Mouse (Mus musculus) splenic B cell, adult 2 months (primary cell): ENCODE results near the gene Pvr.
"Not testable (repeated sequence)": the region's sequence is repeated elsewhere in the genome, so short reads cannot be mapped to it uniquely, and the experiment has no call there.

Experiments used
- DNase-seq: peaks from one replicate; pipeline ENCODE4 v3.0.0-alpha.2; 2011; ENCODE audit warnings: low read depth, low spot score
- H3K27me3 ChIP-seq: 2 replicates; pipeline ENCODE4 v1.6.1; 2012; ENCODE audit warnings: mild to moderate bottlenecking, low read length, moderate library complexity, mixed read lengths; ENCODE audit not compliant: control insufficient read depth, poor library complexity, insufficient read depth, severe bottlenecking
- H3K36me3 ChIP-seq: 2 replicates; pipeline ENCODE4 v1.6.1; 2012; ENCODE audit warnings: mild to moderate bottlenecking, low read length, moderate library complexity, mixed read lengths; ENCODE audit not compliant: control insufficient read depth, poor library complexity, insufficient read depth, severe bottlenecking

Pvr gene

DNA sequence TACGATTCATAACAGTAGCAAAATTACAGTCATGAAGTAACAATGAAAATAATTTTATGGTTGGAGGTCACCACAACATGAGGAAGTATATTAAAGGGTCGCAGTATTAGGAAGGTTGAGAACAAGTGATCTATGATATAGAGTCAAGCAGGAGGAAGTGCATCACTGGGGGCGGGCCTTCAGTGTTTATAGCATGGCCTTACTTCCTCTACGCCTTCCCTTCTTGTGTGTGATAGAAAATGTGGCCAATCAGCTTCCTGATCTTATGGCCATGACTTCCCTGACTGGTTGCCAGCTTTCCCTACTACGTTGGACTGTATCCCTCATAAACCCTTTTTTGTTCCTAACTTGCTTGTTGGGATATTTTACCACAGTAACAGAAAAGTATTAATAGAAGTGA lies 24.2 kb upstream of the Pvr start:
- no peak for DNase-seq
- Histone ChIP-seq H3K36me3 (no peaks in the 10 kb centered on the region), H3K27me3 (no peaks in the 10 kb centered on the region)

- Histone ChIP-seq H3K36me3 (no peaks in the 10 kb centered on the region), H3K27me3 (no peaks in the 10 kb centered on the region)
- no peak for DNase-seq
Observed at GRCm38 (mm10) chr7:19944709-19945108, 23.7 kb upstream of the Pvr start.

GRCm38 (mm10) chr7:19940256-19940655 lies 19.3 kb upstream of the Pvr start:
- H3K36me3 ChIP-seq = no peaks in the 10 kb centered on the region
- peak; percentile 20 for DNase-seq
- no peaks in the 10 kb centered on the region for H3K27me3 ChIP-seq

DNA sequence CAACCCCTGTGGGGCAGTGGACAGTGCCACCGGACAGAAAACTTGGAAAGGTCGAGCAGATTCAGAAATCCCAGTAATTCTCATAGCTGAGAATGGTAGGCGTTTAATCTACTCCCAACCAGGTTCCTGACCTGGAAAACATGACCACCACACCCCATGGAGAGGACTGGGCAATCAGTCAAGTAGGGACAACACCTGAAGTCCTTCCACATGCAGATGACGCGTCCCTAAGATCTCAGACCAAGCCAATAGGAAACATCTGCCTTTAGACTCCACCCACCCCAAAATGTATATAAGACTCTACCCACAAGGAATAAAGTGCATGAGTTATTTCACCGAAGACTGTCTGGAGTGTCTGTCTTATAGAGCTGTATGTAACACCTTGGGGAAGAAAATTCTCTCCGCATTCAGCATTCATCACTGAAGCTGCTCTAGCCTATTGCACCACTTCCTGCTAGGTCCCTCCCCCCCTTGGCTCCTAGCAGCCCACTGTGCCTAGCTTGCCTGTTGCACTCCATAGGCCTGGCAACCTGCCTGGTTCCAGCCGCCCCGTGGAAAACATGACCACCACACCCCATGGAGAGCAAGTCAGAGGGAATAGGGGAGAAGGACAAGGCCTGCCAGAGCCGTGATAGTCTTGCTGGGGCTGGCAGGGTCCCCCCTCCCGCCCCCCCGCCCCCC lies 18.7 kb upstream of the Pvr start:
- Histone ChIP-seq H3K36me3 (no peaks in the 10 kb centered on the region), H3K27me3 (no peaks in the 10 kb centered on the region)
- peak; percentile 12 for DNase-seq

DNA sequence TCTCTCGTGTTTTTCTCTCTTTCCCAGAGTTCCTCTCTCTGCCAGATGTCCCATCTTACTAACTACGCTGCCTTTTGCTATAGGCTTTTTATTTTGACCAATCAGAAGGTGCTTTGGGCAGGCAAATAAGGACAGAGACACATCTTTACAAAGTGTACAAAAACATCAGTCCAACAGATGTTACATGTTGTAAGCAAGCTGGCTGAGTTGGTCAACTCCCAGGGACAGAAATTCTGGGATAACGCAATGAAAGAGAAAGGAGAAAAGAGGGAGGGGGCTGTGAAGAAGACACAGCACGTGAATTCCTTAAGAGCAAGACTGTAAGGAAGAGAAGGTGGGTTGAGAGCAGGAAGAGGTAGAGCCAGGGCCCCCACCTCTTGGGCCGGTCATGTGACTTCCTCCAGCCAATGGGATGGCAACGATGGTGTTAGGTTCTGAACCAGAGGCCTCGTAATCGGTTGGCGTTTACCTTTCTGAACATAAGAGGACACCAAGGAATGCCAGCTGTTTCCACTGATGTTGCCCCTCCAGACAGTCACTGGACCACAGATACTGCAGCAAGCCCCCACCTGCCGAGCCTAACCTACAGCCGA lies 16.4 kb upstream of the Pvr start:
- Histone ChIP-seq H3K36me3 (no peaks in the 10 kb centered on the region), H3K27me3 (no peaks in the 10 kb centered on the region)
- DNase-seq = no peak

- H3K27me3 ChIP-seq = no peaks in the 10 kb centered on the region
- no peaks in the 10 kb centered on the region for H3K36me3 ChIP-seq
- no peak for DNase-seq
Observed at GRCm38 (mm10) chr7:19935961-19936360, 15.0 kb upstream of the Pvr start.

GRCm38 (mm10) chr7:19935171-19935751 lies 14.3 kb upstream of the Pvr start:
- Histone ChIP-seq H3K36me3 (no peaks in the 10 kb centered on the region), H3K27me3 (no peaks in the 10 kb centered on the region)
- peak; percentile 77 for DNase-seq

DNA sequence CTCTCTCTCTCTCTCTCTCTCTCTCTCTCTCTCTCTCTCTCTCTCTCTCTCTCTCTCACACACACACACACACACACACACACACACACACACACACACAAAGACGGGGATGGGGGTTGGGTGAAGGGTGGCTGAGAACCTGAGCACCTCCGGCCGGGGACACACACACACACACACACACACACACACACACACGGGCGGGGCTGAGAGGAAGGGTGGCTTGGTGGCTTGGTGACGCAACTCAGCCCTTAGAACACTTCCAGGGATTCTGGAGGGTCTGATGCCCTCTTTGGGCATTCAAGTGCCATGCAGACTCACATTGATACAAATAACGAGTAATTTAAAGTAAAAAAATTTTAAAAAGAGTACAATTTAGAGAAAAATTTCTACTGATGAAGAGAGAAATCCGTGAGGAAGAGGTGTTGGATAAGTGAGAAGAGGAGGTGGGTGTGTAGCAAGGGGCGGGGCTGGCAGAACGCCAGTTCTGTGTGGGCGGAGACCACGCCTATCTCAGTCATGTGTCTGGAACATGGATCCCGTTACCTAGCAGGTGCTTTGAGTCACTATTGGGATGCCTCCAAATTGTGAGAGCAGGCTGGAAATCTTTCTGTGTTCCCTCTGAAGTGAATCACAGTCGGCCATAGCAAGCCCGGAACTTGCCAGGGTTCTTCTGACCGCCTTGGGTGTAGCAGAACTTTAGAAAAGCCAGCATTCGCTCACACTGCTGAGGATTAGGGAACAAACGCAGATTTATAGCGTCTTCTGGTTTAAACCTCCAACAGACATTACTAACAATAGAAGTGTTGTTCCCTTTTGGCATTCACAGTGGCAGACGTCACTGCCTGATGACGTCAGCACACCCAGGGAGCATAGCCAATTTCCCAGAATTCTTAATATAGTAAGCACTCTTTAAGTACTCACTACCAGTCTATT lies 12.2 kb upstream of the Pvr start:
- H3K36me3 ChIP-seq = no peaks in the 10 kb centered on the region
- DNase-seq = peak; percentile 85
- H3K27me3 ChIP-seq = no peaks in the 10 kb centered on the region

DNA sequence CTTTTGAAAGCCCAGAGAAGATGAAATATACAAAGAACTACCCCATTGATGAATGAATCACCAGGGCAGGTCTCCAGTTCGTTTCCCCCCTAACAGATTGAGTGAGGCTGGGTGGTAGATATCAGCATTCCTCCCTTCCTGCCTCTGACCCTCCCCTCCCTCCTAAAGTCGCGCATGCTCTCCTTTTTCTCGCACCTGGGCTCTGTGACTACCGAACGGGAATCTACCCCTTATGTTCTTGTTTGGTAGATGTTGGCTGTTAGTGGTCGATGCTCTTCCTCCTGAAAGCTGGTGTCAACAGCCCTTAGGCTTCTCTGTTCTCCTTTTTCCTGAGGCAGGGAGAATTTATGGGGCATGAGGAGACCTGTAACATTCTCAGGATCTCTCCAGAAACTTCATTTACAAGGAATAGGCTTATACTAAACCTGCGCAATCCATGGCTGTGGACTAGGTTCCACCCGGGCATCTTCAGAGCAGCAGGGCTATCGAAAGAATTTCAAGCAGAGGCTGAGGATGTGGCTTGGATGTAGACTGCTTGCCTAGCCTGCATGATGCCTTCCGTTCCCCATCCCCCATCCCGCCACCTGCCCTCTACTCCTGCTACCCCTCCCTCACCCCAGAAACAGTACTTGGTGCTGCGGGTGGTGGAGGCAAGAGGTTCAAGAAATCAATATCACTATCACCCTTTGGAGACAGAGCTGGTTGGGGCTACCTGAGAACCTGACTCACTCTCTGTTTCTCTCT lies 11.3 kb upstream of the Pvr start:
- peak; percentile 53 for DNase-seq
- no peaks in the 10 kb centered on the region for H3K36me3 ChIP-seq
- H3K27me3 ChIP-seq = no peaks in the 10 kb centered on the region

DNA sequence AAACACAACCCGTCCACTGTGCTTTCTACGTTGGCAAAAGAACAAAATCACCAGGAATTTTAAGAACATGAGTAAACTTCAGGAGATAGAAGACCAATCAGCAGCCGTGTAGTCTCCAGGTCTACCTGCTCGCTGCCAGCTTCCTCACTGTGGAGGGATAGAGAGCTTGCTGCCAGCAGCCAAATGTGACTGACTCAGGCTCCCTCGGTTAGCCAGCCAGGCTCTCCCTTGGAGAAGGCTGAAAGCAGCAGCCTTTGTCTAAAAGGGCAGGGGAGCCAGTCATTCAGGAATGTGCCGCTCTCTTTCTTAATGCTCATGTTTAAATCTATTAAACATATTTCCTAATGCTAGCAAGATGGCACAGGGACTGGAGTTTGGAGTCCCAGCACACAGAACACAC lies 9.5 kb upstream of the Pvr start:
- not testable (repeated sequence) for H3K27me3 ChIP-seq, H3K36me3 ChIP-seq, DNase-seq

DNA sequence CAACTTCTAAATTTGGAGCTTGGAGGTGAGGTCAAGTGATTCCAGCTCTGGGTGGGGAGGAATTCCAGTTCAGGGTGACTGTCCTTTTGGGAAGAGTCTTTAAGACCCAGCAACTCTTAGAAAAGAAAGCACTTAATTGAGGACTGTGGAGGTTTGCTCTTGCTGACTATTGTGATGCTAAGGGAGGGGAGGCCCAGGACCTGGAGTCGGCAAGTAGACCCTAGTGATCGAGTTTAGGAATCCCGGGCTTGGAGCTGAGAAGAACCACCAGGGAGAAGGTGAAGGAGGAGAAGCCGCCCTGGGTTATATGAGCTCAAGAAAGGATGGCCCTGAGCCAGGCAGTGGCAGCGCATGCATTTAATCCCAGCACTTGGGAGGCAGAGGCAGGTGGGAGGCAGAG lies 7.5 kb upstream of the Pvr start:
- Histone ChIP-seq H3K36me3 (no peaks in the 10 kb centered on the region), H3K27me3 (no peaks in the 10 kb centered on the region)
- DNase-seq = no peak

DNA sequence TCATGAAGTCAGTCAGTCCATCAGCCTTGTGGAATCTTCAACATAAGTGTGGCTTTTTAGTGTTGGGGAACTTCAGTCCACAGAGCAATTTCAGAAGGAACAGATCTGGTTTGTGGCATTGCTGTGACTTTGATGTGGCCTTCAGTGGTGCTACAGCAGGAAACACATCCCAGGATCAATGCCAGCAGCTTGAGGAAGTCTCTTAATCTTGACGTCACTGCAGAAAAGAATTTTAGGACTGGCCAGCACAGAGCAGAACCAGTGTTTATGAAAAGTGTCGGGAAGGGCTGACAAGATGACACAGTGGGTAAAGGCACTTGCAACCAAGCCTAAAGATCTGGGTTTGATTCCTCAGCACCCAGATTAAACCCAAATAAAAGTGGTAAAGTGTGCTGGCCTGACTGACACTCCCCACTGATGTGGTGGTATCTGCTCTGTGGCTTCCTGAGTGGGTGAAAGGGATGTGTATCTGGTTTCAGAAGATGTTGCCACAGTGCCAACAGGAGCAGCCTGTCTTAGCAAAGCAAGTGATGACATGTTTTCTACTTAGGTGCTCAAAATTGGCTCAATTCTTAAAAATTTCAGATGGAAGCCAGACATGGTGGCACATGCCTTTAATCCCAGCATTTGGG lies 6.0 kb upstream of the Pvr start:
- no peaks in the 10 kb centered on the region for H3K36me3 ChIP-seq
- H3K27me3 ChIP-seq = no peaks in the 10 kb centered on the region
- no peak for DNase-seq

DNA sequence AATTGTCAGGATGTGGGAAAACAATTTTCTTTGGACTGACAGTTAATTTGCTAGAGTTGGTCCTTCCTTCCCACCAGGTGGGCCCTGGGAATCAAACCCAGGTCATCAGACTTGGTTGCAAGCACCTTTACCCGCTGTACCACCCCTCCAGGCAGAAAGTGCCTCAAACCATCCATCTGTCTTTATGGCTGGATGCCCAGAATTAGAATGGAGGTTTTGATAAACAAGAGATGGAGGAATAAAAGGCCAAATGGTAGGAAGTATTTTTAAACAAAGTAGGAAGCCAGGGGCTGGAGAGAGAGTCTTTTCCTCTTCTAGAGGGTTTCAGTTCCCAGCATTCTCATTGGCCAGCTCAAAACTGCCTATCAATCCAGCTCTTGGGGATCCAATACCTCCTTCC lies 4.4 kb upstream of the Pvr start:
- Histone ChIP-seq H3K27me3 (no peaks in the 10 kb centered on the region), H3K36me3 (no peaks in the 10 kb centered on the region)
- DNase-seq = no peak

- no peaks in the 10 kb centered on the region for H3K27me3 ChIP-seq
- peak; percentile 66 for DNase-seq
- no peaks in the 10 kb centered on the region for H3K36me3 ChIP-seq
Observed at GRCm38 (mm10) chr7:19923797-19924196, 2.8 kb upstream of the Pvr start.
